Mouse (Mus musculus): Measurements from ENCODE around the gene Ankrd2.

The Ankrd2 gene

DNA sequence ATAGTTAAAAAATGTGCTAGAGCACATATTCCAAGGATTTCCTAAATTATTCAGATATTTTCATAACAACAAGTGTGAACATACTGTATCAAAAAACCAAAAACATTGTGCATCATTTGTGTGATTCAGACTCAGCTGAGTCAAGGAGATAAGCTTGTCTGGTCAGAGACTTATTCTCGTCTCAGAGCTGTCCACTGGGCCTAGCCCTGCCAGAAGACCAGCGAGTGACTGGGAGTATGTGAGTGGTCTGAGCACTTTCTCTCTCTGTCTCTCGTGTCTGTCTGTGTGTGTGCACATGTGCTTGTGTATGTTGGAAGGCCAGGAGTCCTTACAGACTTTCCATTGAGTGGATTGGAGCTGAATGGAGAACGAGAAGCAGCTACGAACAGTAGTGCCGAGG is 20.8 kb upstream of the Ankrd2 start:
- no peak for DNase-seq (ENCODE audit: low spot score)

DNA sequence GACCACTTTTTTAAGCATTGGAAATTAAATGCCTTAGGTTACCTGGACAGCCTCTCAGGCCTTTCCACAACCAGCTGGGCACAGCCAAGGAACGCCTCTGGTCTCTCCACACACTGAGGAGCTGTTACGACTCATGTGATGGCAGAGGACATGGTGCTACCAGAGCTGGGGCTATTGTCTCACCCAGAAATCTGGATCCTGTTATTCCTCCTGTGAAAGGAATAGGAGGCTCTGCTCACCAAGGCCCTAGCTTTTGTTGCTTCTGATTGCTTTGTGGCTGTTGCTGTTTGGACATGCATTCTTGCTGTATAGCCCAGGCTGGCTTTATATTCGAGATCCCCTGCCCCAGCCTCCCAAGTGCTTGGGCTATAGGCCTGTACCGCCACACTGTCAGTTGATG is 19.5 kb upstream of the Ankrd2 start:
- DNase-seq (ENCODE audit: low spot score), result no peak

DNA sequence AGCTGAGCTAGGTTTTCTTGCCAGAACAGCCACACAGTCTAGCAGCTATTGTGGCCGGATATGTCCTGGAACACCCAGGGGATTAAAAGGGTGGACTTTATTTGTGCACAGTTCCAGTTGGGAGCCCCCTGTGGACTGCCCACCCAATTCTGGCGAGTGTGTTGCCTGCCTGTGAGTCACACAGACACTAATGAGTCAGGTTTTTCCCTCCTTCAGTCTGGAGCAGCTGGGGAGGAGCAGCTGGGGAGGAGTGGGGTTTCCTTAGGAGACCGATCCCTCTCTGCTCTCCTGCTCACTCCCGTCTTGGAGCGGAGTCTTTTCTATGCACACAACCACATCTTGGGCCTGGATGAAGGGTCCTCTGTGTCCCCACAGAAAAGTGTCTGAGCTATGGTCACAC is 19.0 kb upstream of the Ankrd2 start:
- DNase-seq (ENCODE audit: low spot score), result no peak

DNA sequence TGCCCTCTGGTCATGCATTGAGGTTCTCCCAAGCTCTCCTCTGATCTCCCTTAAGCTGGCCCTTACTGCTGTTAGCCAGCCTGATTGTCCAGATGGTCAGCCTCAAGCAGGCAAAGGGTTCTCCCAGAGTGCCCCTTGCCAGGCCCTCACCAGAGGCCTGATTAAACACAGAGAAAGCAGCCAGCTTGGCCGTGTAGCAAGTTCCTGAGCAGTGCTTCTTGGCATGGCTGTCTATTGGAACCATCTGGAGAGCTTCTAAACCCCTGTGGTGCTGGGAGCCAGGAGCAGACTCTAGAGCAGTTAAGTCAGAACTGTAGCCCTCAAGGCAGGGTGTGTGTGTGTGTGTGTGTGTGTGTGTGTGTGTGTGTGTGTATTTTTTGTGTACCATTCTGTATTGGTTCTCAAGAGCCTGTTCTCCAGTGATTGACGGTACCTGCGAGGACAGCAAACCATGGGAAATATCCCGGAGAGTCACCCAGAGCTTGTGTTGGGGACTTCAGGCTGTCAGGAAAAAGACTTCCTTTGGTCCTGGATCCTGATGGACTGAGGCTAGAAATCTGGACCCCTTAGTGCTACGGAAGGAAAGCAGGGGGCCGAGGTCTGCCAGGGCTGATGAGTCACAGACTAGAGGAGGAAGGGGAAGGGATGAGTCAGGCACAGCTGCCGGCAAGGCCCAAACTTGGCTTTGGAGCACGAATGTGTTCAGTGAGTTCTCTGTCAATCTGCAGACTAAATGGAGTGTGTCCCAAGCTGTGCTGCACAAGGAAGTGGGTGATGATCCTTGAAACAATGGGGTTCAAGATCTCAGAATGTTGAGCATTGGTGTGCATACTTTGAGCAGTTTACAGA is 18.2 kb upstream of the Ankrd2 start:
- peak; percentile 45 for DNase-seq (ENCODE audit: low spot score)

DNA sequence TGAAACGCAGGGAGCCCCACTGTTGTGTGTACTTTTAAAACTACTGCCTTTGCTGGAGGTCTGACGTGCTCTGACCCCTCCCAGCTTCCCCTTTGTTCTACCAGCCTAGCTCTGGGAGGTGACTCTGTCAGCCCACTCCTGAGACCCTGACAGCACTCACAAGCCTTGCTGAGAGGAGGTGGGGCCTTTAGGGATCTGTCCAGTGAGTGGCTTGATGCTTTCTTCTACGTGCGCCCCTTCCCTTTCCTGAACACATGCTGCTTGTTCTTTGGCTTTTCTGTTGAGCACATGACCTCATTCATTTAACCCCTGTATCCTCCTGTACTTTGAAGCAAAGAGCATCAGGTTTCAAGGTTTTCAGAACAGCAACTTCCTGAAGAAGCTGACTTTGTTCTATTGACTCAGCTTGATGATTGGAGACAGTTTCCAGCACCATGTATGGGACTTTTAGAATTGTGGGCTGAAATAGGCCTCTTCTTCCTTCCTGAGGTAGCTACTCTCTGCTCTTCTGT is 16.7 kb upstream of the Ankrd2 start:
- DNase-seq (ENCODE audit: low spot score), result no peak

DNA sequence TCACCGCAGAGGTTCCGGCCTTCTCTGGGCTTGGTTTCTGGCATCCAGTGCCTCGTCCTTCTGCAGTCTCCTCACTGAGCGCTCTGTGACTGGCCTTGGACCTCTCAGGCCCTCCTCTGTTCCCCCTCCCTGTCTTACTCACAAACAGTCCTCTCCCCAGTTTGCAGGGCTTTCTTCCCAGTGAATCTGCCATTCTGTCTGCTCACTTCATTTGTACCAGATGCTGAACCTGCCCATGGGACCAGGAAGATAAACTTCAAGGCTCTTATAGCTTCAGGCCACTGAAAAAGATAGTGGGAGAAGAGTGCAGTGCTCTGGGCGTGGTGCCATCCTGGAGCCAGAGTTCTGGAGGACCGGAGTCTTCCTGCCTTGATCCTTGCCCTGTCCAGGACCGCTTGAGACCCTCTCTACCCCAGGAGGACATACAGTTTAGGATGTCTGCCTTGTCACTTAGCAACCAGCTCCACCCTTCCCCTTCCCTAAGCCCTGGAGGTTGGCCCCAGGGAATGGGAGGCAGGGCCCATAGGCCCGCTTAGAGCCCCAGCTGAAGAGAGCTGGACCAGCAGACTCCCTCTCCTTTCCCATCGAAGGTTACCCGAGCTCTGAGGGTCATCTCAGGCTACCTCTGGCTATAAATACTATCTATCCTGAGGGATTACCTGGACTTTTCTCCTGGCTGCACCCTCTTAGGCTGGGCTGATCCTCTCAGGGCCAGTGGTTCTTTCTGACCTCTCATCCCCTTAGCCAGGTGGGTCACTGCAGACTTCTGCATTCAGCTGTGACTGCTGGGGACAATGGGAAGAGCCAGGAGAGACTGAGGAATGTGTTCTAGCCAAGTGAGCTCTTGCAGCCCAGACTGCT is 13.9 kb upstream of the Ankrd2 start:
- no peak for DNase-seq (ENCODE audit: low spot score)

DNA sequence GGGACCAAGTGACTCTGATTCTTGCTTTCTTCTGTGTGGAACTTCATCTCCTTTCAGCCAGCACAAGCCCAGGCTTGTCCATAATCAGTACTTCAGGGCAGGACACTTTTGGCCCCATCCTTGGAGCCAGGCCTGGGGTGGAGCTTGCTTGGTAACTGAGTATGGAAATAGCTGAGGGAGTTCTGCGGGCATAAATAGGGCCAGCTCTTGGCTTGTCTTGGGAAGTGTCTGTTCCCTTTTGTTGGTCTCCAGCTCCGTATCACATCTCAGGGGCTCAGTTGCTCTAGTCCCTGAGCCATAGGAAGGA is 13.3 kb upstream of the Ankrd2 start:
- no peak for DNase-seq (ENCODE audit: low spot score)

DNA sequence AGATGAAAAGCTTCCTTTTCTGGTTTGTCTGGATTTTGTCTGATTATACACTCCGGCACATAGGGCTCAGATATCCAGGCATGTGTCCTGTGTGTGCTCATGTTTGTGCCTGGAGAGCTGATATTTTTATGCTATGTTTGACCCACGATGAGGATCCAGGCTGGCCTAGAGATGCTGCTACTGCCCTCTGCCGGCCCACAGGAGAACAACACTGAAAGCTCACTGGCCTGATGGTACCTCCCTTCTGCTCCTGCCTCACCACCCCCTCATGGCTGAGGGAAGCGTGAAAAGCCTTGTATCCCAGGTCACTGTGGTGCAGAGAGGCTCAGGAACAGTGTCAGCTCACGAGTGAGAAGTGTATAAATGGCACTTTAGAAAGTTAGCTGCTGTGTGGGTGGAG is 9.6 kb upstream of the Ankrd2 start:
- DNase-seq (ENCODE audit: low spot score), result peak; percentile 82

DNA sequence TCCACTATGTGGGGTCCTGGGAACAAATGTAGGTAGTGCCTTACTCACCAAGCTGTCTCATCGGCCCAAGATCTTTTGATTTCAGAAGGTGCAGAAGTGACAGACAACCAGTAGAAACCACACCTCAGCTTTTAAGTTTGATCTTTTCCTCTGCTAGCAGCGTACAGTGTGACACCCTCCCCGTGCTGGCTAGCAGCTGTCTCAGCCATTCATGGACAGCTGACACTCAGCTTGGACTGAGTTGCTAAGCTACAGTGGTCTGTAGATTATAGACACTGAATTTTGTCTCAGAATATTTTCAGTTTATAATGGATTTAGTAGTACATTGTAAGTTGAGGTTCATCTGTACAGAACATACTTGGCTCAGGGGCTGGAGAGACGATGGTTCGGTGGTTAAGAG is 4.7 kb upstream of the Ankrd2 start:
- DNase-seq (ENCODE audit: low spot score), result no peak

DNA sequence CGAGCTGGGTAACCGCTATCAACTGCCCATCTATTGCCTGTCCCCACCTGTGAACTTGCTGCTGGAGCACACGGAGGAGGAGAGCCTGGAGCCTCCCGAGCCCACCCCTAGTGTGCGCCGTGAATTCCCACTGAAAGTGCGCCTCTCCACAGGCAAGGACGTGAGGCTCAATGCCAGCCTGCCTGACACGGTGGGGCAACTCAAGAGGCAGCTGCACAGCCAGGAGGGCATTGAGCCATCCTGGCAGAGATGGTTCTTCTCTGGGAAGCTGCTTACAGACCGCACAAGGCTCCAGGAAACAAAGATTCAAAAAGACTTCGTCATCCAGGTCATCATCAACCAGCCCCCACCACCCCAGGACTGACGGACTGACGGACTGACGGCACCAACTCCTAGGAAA is 2.2 kb upstream of the Ankrd2 start:
- no peak for DNase-seq (ENCODE audit: low spot score)

DNA sequence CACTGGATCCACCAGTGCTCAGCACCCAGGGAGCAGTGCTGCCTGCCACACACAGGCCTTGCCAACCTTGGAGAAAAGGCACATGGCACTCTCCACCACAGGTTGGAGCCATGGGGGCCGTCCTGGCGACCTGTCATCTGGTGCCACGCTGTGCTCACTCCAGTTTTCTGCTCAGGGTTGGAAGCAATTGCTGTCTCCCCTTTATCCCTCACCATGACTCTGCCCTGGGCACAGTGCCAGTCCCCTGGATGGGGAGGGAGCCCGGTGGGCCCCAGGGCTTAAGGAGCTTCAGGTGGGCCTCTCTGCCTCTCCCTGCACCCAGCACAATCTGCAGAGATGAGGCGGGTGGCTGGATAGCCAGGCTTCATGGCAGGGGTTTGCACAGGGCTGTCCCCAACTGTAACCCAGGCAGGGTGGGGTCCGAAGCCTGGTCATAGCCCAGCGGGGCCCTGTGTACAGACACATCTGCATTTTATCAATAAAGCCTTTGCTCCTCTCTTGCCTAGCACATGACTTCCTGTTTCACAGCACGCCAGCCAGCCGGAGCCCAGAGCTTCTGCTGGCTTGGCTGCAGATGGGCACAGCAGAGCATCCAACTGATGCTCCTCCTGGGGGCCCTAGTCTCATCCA is 1.5 kb upstream of the Ankrd2 start:
- no peak for DNase-seq (ENCODE audit: low spot score)

DNA sequence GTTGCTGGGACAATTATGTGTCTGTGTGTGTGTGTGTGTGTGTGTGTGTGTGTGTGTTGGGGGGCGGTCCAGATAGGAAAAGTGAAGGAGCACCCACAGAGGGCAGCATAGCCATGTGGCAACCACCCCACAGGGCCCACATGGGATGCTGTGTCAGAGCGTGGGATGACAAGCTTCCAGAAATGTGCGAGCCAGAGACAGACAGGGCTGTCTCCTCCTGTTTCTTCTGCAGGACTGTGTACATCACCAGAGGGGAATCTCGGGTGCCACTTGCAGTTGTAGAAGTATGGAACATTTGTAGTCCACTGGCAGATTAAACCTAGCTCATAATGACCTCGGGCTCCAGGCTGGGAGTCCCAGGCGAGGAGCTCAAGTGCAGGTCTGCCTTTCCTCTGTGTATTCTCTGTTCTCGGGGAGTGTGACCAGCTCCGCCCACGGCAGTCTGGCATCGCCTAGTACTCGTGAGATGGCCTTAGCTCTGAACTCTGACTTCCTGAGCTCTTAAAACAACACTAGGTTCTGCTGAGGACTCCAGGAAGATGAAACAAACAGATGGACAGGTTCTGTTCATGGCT is 832 bp upstream of the Ankrd2 start:
- no peak for DNase-seq (ENCODE audit: low spot score)

DNA sequence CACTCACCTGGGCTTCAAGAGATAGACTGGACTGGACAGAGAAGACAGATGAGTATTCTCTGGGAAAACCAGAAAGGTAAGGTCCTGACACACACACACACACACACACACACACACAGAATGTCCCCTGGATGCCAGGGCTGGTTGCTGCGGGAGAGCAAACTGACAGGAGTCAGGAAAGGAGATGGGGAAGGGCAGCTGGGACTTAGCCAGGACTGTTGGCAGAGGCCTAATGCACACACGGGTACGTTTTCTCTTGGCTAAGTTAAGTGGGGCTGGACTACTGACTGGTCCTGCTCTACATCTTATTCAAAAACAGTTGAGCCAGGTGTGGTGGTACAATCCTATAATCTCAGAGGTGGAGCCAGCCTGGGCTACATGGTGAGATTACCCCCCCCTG is 557 bp downstream of the Ankrd2 start:
- no peak for DNase-seq (ENCODE audit: low spot score)

DNA sequence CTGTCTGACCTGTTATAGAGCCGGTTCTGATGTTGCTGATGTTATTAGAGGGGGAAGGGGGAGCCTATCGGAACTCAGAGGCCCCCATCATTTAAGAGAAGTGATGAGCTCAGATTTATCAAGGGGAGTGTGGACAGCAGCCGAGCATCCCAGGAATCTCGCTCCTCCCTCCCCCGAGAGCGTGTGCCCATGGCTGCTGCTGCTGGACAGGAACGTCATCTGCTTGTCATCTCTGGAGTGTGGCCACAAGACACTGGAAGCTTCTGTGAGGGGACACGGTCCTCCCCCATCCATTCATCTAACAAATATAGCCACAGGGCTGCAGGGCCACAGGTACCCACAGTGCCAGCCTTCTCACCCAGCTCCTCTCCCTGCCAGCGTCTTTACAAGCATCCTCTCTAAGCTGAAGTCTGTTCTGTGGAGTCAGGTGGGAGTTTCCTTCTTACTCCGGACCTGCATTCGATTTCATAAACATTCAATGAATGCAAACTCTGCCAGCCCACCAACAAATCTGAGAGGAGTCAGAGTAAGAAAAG is 1.4 kb downstream of the Ankrd2 start:
- DNase-seq (ENCODE audit: low spot score), result no peak

DNA sequence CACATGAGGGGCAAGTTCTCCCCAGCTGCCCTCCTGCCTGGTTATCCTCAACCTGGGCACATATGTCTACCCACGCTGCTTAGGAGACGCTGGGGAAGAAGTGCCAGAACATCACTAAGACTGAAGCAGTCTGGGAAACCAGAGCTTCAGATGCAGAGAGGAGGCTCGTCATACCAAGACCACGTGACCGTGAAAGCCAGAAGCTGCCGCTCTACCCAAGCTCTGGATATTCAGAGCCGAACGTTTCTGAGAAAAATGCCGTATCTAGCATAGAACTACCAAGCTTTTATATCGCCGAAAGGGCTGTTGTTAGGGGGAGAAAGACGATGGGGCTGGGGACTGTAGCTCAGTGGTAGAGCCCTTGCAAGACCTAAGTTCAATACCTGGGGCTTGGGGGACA is 2.5 kb downstream of the Ankrd2 start:
- DNase-seq (ENCODE audit: low spot score), result no peak

DNA sequence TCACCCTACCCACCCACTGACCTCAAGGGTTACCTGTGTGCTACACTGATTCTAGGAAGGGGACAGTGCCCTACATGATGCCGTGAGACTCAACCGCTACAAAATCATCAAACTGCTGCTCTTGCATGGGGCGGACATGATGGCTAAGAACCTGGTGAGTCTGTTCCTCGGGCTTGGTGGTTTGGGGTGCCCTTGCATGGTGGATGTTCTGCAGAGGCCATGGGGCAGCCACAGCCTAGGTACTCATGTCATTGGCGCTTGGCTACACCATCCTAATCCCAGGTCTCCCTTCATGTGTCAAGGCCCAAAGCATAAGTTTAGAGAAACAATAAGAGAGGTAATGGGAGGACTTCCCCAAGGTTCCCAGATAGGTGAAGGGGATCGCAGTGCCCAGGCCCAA is 8.2 kb downstream of the Ankrd2 start:
- DNase-seq (ENCODE audit: low spot score), result no peak

DNA sequence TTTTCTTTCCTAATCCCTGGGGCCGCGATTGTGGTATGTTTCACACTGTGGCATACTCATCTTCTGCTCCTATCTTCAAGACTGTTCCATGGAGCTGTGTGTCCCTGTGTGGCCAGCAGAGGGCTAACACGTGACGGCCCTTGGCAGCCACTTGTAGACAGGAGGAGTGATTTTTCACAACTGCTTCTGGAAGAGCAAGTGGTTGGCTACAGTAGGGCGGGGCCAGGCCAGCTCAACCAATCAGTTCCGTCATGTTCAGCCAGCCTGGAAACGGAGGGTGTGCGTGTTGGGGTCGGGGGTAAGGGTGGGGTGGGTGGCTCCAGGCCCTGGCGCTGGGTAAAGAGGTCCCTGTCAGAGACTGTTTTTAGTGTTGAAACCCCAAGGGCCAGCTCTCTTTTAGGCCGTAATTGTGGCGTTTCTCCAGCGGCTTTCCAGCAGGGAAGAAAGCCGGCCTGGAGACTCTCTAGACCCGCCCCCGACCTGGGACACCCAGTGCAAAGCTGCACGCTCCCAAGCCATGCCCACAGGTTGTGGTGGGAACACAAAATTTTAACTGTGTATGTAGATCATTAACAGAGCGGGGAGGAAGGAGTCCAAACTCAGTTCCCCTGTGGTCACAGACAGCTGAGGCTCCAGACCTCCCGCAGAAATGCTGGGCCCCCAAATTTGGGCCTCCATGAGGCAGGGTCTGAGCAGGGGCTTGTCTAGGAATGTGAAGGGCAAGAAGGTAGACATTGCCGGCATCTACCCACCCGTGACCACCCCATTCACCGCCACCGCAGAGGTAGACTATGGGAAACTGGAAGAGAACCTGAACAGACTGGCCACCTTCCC is 9.7 kb downstream of the Ankrd2 start, which contains the start of gene Hoga1:
Gene Hoga1, plus strand, starts transcription at position 342 of the 834 bp plus-strand sequence.
- DNase-seq (ENCODE audit: low spot score), result peak; percentile 59

DNA sequence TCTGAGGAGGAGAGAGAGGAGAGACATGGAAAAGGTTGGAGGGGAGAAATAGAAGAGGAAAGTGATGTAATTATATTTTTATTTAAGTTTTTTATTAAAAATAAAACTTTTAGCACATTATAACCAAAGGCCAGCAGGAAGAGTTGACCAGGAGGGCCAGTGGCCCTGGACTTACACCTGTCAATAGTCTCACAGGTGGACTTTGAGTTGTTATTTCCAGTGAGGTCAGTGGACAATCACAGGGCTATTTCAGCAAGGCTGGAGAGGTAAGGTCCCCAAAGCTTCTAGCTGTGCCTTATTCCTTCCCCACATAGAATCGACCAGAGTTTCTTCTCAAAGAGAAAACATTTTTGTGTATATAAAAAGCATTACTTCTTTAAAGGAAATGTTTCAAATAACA is 14.5 kb downstream of the Ankrd2 start:
- DNase-seq (ENCODE audit: low spot score), result no peak

DNA sequence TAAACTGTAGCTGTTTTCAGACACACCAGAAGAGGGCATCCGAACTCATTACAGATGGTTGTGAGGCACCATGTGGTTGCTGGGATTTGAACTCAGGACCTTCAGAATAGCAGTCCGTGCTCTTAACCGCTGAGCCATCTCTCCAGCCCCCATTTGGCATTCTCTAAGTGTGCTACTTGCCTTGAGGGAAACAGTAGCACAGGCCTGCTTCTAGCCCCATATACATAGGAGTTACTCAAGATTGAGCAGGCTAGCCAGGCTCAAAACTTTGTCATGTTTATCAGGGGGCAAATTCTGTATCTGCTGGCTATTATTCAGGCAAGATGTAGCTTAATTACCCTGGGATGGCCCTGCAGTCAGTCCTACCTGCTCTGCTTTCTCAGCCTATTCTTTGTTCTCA is 15.6 kb downstream of the Ankrd2 start:
- DNase-seq (ENCODE audit: low spot score), result no peak

DNA sequence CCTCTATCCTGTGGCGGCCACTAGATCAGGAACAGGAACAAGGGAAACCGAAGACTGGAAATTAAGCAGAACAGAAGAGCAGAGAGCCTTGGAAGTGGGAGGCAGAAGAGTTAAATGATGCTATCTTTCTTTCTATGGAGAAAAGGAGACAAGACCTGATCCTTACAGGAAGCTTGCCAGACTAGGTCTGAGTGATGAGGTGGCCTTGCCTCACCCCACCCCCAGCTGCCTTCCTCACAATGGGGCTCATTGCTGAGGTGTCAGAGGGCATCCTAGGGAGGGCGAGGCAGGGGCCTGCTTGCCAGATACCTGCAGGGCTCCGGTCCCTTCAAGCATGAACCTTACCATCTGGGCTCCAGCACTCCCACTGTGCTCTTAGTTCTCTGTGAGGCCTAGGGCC is 16.1 kb downstream of the Ankrd2 start, which contains the start of gene 4933411K16Rik:
Gene 4933411K16Rik, plus strand, starts transcription at position 301 of the 400 bp plus-strand sequence.
- no peak for DNase-seq (ENCODE audit: low spot score)

DNA sequence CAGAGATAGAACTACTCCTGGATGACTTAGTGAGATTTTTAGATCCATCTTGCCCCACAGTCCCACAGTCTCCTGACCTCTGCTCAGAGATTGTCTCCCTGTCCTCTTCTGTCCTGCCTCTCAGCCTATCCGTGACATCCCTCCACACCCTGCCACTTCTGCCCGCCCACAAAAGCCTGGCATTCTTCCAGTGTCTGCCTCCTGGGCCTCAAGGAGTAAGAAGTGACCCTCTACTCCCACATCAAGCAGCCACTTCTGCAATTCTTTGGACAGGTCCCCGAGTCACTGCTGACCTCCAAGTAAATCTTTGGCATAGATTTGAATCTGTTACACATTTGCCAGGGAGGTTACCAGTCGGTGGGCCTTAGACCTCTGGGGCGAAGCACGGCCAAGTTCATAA is 18.5 kb downstream of the Ankrd2 start:
- DNase-seq (ENCODE audit: low spot score), result no peak
